Mouse (Mus musculus): ENCODE data around the gene Cryba4.

The Cryba4 gene

DNA sequence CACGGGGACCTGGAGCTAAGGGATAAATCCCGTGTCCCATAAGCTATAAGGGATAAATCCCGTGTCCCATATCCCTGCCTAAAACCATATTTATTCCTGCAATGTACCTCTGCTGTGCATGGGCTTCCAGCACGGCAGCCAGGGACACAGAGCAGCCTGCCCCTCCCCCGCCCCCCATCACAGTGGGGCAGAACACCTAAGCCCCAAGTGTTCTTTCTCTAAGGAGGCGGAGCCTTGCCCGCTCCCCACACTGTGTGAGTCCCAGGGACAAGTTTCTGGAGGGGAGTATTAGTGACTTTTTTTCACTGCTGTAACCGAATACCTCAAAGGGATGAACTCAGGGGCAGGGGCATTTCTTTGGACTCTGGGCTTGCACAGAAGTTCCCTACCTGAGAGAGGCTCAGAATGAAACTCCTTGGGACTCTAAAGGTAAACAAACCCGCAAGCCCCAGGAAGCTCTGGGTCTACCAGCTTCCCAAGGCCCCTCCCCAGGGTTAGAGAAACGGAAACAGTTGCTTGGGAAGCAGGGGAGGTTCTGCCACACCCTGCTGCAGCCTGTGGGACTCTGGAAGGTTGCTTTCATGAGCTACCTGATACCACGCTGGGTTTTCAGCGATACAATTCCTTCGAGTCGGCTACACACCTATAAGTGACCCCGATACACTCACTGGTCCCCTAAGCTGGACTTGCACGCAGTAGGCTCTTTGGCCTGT is 45.6 kb downstream of the Cryba4 start:
- DNase-seq (ENCODE audit: low read depth, low spot score), result no peak

DNA sequence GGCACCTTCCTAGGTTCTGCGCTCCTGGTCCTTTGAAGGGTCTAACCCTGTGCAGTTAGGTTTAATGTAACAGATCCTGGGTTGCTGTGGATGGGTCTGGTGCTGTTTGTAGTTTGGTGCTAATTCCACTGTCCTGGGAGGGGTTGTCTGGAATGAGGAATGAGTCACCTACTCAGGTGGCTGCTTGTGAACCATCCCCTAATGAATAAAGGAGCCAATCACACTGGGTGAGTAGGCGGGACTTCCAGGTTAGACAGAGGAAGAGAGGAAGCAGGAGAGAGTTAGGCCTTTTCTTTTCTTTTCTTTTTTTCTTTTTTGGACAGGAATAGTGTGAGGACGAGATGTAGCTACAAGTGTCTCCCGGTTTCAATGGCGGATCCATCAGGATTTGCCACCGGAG is 52.7 kb downstream of the Cryba4 start:
- no peak for DNase-seq (ENCODE audit: low read depth, low spot score)
